Mouse (Mus musculus) gastrocnemius, adult 2 months (tissue): ENCODE measurements around the gene 9430097D07Rik. TPM values are rescaled to one million over a fixed set of nuclear protein-coding genes. Genes with fewer than 3 reads are reported as not detected.

ENCODE experiments used
- DNase-seq: peaks from one replicate; pipeline ENCODE4 v3.0.0; 2022
- H3K27ac ChIP-seq: fragments of 200-600 bp; 2 replicates; pipeline ENCODE4 v1.8.1; 2022; ENCODE audit warnings: mild to moderate bottlenecking
- H3K4me3 ChIP-seq: fragments of 200-600 bp; 2 replicates; pipeline ENCODE4 v1.8.1; 2022; ENCODE audit warnings: mild to moderate bottlenecking, moderate library complexity
- CTCF ChIP-seq: fragments of 200-600 bp; IDR thresholded peaks from 2 replicates; pipeline ENCODE4 v1.8.1; 2022; ENCODE audit warnings: antibody characterized with exemption, mild to moderate bottlenecking, moderate library complexity
- intact Hi-C: fragments of 180-260 bp; cut with DNase I; formaldehyde crosslinking; loops from one replicate; pipeline ENCODE4 v1.15.1; 2025
- total RNA-seq, 2 experiments: library from RNA; stranded (reverse); gene quantifications; 2 replicates each; pipeline ENCODE4 v1.2.3; 2021

The 9430097D07Rik gene
- total RNA-seq, 2 experiments from 2014 or later = not detected

DNA sequence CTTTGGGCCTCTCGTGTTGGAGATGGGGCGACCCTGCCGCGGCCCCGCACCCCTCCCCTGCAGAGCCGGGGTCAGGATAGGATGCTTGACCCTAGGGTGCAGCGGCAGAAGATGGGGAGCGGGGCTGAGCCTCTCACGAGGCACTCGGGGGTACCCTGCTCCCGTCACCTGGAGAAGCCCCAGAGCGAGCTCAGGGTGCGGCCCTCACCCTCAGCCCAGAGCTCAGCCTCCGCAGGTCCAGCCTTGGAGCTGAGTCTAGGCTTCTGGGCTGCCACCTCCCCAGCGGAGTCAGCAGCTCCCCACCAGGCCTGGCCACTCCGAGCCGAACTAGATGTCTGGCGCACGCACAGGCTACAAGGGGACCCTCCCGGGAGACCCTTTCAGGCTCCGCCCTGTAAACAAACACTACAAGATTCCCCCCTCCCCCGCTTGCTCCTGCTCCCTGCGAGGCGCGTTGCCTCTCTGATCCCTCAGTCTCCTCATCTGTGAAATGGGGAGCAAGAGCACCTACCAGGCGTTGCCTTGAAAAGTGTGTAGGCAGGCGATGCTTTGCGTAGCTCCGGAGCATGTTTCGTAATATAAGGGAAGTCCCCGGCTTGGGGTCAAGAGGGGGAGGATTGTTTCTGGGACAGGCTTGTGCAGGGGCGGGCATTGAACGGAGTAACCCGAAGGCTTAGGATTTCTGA lies 31.9 kb upstream of the 9430097D07Rik start:
- DNase-seq = peak; percentile 72
- Histone ChIP-seq H3K27ac (peak overlapping the region; percentile 97), H3K4me3 (peak overlapping the region; percentile 97)
- intact Hi-C loops = loop anchor here (5.0 kb wide), 1 partner anchor 35 kb away; the partner anchor contains the start of genes Dpm2 and Pip5kl1
- TF ChIP-seq CTCF = no peak

DNA sequence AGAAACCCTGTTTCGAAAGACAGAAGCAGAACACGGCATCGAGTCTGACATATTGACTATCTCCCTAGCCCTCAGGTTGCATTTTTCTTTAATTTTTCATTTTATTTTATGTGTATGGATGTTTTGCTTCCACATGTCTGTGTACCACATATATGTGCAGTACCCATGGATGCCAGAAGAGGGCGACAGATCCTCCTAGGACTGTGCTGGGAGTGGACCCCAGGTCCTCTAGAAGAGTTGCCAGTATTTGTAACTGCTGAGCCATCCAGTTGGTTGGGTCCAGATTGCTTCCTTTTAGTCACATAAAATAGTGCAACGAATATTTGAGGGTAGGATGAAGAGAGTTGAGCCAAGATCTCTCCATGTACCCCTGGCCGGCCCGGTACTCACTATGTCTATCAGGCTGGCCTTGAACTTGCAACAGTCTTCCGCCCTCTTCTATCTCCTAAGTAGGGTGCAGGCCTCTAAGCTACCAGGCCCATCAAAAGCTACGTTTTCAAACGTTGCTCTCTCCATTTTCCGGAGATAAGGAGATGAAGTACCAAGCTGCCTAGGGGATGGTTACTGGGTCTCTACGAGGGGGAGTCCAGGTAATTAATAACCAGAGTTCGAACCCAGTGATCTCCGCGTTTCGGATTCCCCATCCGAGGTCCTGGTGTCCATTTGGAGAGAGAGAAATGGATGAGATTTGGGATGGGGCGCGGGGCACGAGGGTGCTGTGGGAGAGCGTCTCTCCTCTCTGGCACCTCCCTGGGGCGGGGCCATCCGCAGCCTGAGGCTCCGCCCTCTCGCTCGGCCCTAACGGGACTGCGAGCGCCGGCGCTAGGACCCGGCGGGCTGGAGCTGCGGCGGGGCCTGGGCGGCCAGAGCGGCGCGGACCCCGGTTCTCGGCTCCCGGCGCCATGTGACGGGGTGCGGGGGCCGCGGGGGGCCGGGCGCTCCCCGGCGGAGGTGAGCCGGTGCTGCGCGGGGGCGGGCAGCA lies 31.0 kb upstream of the 9430097D07Rik start:
- DNase-seq = peak; percentile 96
- intact Hi-C loops = loop anchor here (5.0 kb wide), 1 partner anchor 34 kb away; the partner anchor contains the start of genes Dpm2 and Pip5kl1
- Histone ChIP-seq H3K27ac (peak overlapping the region; percentile 97), H3K4me3 (peak overlapping the region; percentile 97)
- TF ChIP-seq CTCF = peak; percentile 63

GRCm38 (mm10) chr2:32604631-32605030 lies 29.1 kb upstream of the 9430097D07Rik start:
- intact Hi-C loops = loop anchor here (5.0 kb wide), 1 partner anchor 32 kb away; the partner anchor contains the start of genes Dpm2 and Pip5kl1
- Histone ChIP-seq H3K4me3 (no peak overlapping the region), H3K27ac (no peak overlapping the region)
- no peak for DNase-seq
- TF ChIP-seq CTCF = no peak

- peak; percentile 100; the same call in 1 of the 2 replicates for TF ChIP-seq CTCF
- intact Hi-C loops = loop anchor here (1.0 kb wide), 1 partner anchor 19 kb away; no protein-coding TSS in a partner anchor
- DNase-seq = peak; percentile 91
- peak overlapping the region; percentile 56 for H3K27ac ChIP-seq
- peak overlapping the region; percentile 66 for H3K4me3 ChIP-seq
These were observed 27.1 kb upstream of the 9430097D07Rik start for GRCm38 (mm10) chr2:32602600-32603054.

- DNase-seq = peak; percentile 69
- H3K27ac ChIP-seq = peak overlapping the region; percentile 56
- H3K4me3 ChIP-seq = no peak overlapping the region
- intact Hi-C loops = no loop called here
- TF ChIP-seq CTCF = peak; percentile 62
These were observed 26.1 kb upstream of the 9430097D07Rik start for GRCm38 (mm10) chr2:32601417-32602065.

- DNase-seq = no peak
- Histone ChIP-seq H3K4me3 (no peak within 1 kb of the TSS), H3K27ac (peak within 1 kb of the TSS; percentile 75; the same call in 1 of the 2 replicates)
- intact Hi-C loops = no loop called here
- no peak for TF ChIP-seq CTCF
These were observed 23.9 kb upstream of the 9430097D07Rik start, which contains the start of gene St6galnac6 for GRCm38 (mm10) chr2:32599409-32599808. Gene St6galnac6, plus strand, starts transcription at chr2:32599709.

DNA sequence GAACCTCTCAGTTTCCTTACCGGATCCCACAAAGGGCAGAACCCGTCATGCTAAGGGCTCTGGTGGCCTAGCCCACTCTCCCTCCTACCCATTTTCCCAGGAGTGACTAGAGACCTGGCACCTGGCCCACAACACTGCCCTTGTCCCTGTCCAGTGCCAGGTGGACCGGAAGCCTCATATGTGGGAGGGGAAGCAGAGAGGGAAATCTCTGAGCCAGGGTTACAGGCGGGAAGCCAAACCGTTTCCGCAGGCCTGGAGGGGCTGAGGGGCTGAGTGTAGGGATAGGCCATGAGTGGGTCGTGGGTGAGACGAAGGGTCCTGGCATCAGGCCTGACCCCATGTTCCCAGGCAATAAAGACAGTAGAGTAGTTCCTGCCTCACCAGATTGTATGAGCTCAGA lies 23.0 kb upstream of the 9430097D07Rik start:
- Histone ChIP-seq H3K4me3 (no peak overlapping the region), H3K27ac (peak overlapping the region; percentile 75; the same call in 1 of the 2 replicates)
- intact Hi-C loops = no loop called here

GRCm38 (mm10) chr2:32597699-32598098 lies 22.2 kb upstream of the 9430097D07Rik start:
- H3K27ac ChIP-seq = peak overlapping the region; percentile 75
- TF ChIP-seq CTCF = no peak
- no peak for DNase-seq
- intact Hi-C loops = no loop called here
- no peak overlapping the region for H3K4me3 ChIP-seq

More for the DNA sequence above, 23.0 kb upstream of the 9430097D07Rik start:
- DNase-seq = peak; percentile 49
- TF ChIP-seq CTCF = no peak

- Histone ChIP-seq H3K27ac (peak overlapping the region; percentile 75), H3K4me3 (no peak overlapping the region)
- DNase-seq = no peak
- no peak for TF ChIP-seq CTCF
- intact Hi-C loops = no loop called here
These were observed 21.8 kb upstream of the 9430097D07Rik start for GRCm38 (mm10) chr2:32597248-32597647.

DNA sequence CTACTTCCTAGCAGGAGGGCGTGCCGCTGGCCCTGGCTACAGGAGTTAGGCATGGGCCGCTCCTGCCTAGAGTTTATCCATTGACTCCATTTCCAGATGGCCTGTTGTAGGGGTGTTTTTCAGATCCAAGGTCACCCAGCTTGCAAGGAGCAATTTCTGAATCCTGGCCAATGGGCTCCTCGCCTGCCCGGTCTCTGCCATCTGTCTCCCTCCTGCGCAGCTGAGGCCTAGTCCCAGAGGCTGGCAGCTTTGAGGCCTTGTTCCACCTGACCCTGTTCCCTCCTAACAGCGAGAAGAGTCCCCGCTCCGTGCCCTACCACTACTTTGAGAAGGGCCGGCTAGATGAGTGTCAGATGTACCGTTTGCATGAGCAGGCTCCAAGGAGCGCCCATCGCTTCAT lies 21.2 kb upstream of the 9430097D07Rik start:
- H3K27ac ChIP-seq = peak overlapping the region; percentile 75
- intact Hi-C loops = no loop called here
- DNase-seq = peak; percentile 64
- no peak for TF ChIP-seq CTCF
- no peak overlapping the region for H3K4me3 ChIP-seq

DNA sequence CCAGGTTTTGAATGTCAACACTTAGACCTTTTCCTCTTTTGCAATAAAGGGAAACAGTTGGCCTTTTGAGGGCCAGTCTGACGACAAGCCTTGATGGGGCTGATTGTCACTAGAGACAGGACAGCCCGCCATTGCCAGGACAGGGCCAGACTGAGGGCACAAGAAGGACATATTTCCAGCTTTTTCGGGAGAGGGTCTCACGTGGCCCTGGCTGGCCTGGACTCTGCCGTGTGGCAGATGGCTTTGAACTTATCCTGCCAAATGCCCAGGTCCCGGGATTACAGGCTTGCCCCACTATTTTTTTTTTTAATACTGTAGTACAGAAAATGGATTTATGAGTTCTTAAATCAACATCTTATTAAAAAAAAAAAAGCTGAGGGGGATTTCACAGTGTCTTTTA lies 15.8 kb upstream of the 9430097D07Rik start:
- Histone ChIP-seq H3K27ac (no peak overlapping the region; the same call in 1 of the 2 replicates), H3K4me3 (no peak overlapping the region)
- intact Hi-C loops = no loop called here
- DNase-seq = no peak
- TF ChIP-seq CTCF = no peak

DNA sequence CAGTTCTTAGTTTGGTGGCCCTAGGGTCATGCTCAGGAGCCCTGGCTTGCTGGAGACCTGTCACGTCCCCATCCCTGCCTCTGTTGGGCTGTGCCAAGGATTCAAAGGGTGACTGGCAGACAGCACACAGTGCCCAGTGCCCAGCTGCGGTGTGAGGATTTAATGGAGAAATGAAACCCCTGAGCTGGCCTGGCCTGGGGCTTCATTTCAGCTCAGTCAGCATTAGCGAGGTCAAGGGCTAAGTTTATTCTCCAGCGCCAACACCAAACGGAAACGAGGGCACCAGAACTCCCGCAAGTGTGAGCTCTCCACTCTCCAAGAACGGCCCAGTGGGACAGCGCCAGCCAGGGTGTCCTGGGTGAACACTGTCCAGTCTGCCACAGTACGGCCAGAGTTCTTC lies 14.7 kb upstream of the 9430097D07Rik start:
- TF ChIP-seq CTCF = no peak
- intact Hi-C loops = no loop called here
- peak overlapping the region; percentile 86 for H3K4me3 ChIP-seq
- peak; percentile 85 for DNase-seq
- peak overlapping the region; percentile 90 for H3K27ac ChIP-seq
